Mouse (Mus musculus) midbrain, embryonic 16.5 days (tissue): Measurements from ENCODE around the gene Zfyve28. TPM values are rescaled to one million over a fixed set of nuclear protein-coding genes. Genes with fewer than 3 reads are reported as not detected.

Experiments
- ATAC-seq: fragments of 200-750 bp; cut with Nextera tagmentation; 2 replicates; pipeline ENCODE4 v1.8.0; 2017; ENCODE audit warnings: moderate TSS enrichment
- H3K27ac ChIP-seq: fragments of 300-500 bp; sonication (generic); 2 replicates; pipeline ENCODE4 v1.5.1; 2014; ENCODE audit warnings: mild to moderate bottlenecking, low read length, mixed read lengths
- H3K27me3 ChIP-seq: fragments of 300-500 bp; sonication (generic); 2 replicates; pipeline ENCODE4 v1.6.1; 2014; ENCODE audit warnings: low read depth, low read length, mixed read lengths; ENCODE audit not compliant: control insufficient read depth, insufficient read depth
- H3K36me3 ChIP-seq: fragments of 300-500 bp; sonication (generic); 2 replicates; pipeline ENCODE4 v1.6.1; 2014; ENCODE audit warnings: mild to moderate bottlenecking, low read length, moderate library complexity, mixed read lengths; ENCODE audit not compliant: control insufficient read depth, insufficient read depth
- H3K4me1 ChIP-seq: fragments of 300-500 bp; sonication (generic); 2 replicates; pipeline ENCODE4 v1.6.1; 2014; ENCODE audit warnings: mild to moderate bottlenecking, low read length, mixed read lengths; ENCODE audit not compliant: control insufficient read depth, insufficient read depth
- H3K4me2 ChIP-seq: fragments of 300-500 bp; sonication (generic); 2 replicates; pipeline ENCODE4 v1.6.1; 2014; ENCODE audit warnings: mild to moderate bottlenecking, low read length, mixed read lengths
- H3K4me3 ChIP-seq: fragments of 300-500 bp; sonication (generic); 2 replicates; pipeline ENCODE4 v1.5.1; 2014; ENCODE audit warnings: low read depth, mild to moderate bottlenecking, low read length, moderate library complexity, mixed read lengths
- H3K9ac ChIP-seq: fragments of 300-500 bp; sonication (generic); 2 replicates; pipeline ENCODE4 v1.6.1; 2014; ENCODE audit warnings: low read depth, low read length, mixed read lengths
- H3K9me3 ChIP-seq: fragments of 300-500 bp; sonication (generic); replicated peaks from 2 replicates; pipeline ENCODE4 v1.6.1; 2014; ENCODE audit warnings: mild to moderate bottlenecking, low read length, mixed read lengths; ENCODE audit not compliant: control insufficient read depth, poor library complexity, severe bottlenecking
- WGBS: fragments of 180-500 bp; shearing (Covaris S2); extraction: QIAGEN DNeasy Blood & Tissue Kit; methylation state at CpG from one replicate; pipeline ENCODE4 v1.1.7; 2014; 5-methylcytosine and 5-hydroxymethylcytosine counted together
- polyA plus RNA-seq: library from polyadenylated mRNA; unstranded; fragments of >200 nt; fragmentation: Nextera tagmentation; extraction: Ambion mirVana; gene quantifications from 2 replicates; pipeline ENCODE4 v1.2.1, GENCODE M21; 2015

Gene Zfyve28
- polyA plus RNA-seq, 1 experiment from 2014 or later = 4.0 TPM

DNA sequence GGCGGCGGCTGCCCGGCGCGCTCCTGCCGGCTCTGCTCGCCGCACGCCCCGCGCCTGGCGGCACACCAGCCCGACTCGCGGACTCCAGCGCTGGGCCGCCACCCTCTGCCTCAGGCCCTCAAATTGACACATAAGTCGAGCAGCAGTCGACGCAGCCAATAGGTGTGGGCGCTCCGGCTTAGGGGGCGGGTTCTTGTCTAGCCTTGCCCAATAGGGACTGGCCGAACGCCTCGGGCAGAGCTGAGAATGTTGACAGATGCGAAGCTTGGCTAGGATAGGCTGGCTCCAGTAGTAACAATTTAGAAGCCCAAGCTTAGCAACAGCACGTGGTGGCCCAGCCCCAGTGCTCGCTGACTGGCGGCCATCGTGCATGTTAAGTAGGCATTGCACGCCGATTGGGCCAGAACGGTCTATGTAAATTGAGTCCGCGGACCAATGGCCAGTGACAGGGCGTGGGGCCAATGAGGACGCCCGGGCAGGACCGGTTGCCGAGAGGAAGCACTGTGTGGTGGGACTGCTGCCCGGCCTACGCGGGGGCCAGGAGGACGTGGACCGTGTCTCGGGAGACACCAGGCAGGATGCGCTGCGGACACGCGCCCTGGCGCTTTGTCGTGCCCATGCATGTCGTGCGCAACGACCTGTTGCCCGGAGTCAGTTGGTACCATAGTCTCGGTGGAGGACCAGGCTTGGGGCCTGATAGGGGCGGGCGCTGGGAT is 100.5 kb downstream of the Zfyve28 start, which contains the start of gene Mxd4:
Gene Mxd4, minus strand, starts transcription at position 120 of the 716 bp plus-strand sequence.
- Histone ChIP-seq H3K4me3 (peak within 1 kb of the TSS; percentile 92), H3K27me3 (no peaks in the 10 kb centered on the region), H3K9ac (peak within 1 kb of the TSS; percentile 87), H3K36me3 (no peaks in the 10 kb centered on the region), H3K4me1 (peaks cover 36% of the 10 kb centered on the region), H3K27ac (peak within 1 kb of the TSS; percentile 89), H3K9me3 (no peaks in the 10 kb centered on the region), H3K4me2 (peak within 1 kb of the TSS; percentile 79)
- ATAC-seq = peak; percentile 99
- under 1% methylated on average over 60 of the region's 60 CpGs for WGBS

DNA sequence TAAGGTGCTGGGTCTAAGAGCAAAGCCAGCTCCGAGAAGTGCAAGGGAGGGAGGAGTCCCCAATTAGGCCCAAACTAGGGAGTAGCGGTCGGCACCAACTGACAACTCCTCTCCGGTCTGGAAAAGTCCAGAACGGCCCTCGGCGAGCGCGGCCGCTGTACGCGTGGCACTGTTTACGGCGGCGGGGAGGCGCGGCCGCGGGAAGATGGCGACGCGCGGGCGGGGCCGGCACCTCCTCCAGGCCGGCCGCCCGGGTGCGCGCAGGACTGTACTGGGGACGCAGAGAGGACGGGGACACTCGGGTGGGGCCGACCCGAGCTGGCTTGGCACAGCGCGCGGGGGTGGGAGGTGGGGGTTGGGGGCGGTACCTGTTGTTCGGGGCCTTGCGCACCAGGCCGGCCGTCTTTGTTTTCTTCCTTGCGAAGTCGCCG is 101.3 kb downstream of the Zfyve28 start:
- Histone ChIP-seq H3K4me3 (peak overlapping the region; percentile 92), H3K9me3 (no peaks in the 10 kb centered on the region), H3K27me3 (no peaks in the 10 kb centered on the region), H3K9ac (peak overlapping the region; percentile 87), H3K36me3 (no peaks in the 10 kb centered on the region; the same call in 1 of the 2 replicates), H3K4me1 (peaks cover 36% of the 10 kb centered on the region), H3K27ac (peak overlapping the region; percentile 89), H3K4me2 (peak overlapping the region; percentile 79)
- under 1% methylated on average over 35 of the region's 46 CpGs for WGBS
- ATAC-seq = peak; percentile 18

DNA sequence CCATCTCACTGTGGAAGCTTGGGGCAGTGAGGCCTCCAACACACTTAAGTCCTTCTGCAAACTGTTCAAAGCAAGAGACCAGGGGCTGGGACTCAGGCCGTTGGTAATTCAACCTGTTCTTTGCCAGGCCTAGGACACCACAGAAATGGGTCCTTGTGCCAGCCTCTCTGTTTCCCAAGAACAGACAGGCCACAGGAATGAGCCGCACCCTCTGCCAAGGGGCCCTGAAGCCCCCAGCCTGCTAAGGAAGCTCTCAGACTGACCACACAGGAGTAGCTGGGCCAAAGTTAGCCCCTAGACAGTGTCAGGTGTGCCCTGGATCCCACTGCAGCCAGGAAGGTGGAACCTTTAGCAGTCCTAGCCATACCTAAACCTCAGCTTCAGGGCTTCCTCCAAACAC is 101.9 kb downstream of the Zfyve28 start:
- H3K36me3 ChIP-seq = no peaks in the 10 kb centered on the region; the same call in 1 of the 2 replicates
- 70% methylated on average over 2 of the region's 2 CpGs for WGBS
- ATAC-seq = no peak
- peak overlapping the region; percentile 92 for H3K4me3 ChIP-seq
- peaks cover 36% of the 10 kb centered on the region for H3K4me1 ChIP-seq
- no peaks in the 10 kb centered on the region for H3K27me3 ChIP-seq
- H3K27ac ChIP-seq = no peak overlapping the region
- H3K4me2 ChIP-seq = peak overlapping the region; percentile 79
- no peaks in the 10 kb centered on the region for H3K9me3 ChIP-seq
- peak overlapping the region; percentile 87 for H3K9ac ChIP-seq

DNA sequence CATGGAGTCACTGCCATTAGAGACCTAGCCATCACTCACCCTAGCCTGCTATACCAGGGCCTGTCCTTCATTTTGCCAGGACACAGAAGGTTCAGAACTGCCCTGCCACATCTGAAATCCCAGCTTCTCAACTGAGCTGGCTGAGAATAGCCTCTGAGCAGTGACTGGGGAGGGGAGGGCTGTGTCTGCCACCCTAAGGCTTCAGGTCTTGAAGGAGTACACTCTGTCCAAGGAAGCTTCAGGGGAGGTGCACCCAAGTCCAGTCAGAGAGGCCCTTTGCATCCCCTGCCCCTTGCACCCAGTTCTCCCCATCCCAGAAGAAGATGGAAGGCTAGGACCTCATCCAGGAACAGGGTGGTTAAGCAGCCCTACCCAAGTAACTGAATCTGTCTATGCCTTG is 102.5 kb downstream of the Zfyve28 start:
- Histone ChIP-seq H3K4me3 (peak overlapping the region; percentile 92), H3K36me3 (no peaks in the 10 kb centered on the region; the same call in 1 of the 2 replicates), H3K9ac (peak overlapping the region; percentile 87), H3K9me3 (no peaks in the 10 kb centered on the region), H3K4me2 (peak overlapping the region; percentile 79), H3K4me1 (peaks cover 36% of the 10 kb centered on the region), H3K27ac (no peak overlapping the region), H3K27me3 (no peaks in the 10 kb centered on the region)
- no peak for ATAC-seq

- Histone ChIP-seq H3K4me3 (0 out of 2 replicates have a peak overlapping the region, but pooled peaks have one; percentile 1), H3K4me1 (peaks cover 36% of the 10 kb centered on the region), H3K36me3 (peaks cover 3% of the 10 kb centered on the region; the same call in 1 of the 2 replicates), H3K27me3 (no peaks in the 10 kb centered on the region), H3K9ac (peak overlapping the region; percentile 87; the same call in 1 of the 2 replicates), H3K4me2 (peak overlapping the region; percentile 79), H3K9me3 (no peaks in the 10 kb centered on the region), H3K27ac (no peak overlapping the region)
- no peak for ATAC-seq
- 85% methylated on average over 1 of the region's 1 CpGs for WGBS
Measured at GRCm38 (mm10) chr5:34185051-34185580, 103.1 kb downstream of the Zfyve28 start.

- Histone ChIP-seq H3K4me1 (peaks cover 36% of the 10 kb centered on the region), H3K4me3 (no peak overlapping the region), H3K4me2 (no peak overlapping the region), H3K27ac (no peak overlapping the region), H3K9ac (no peak overlapping the region), H3K9me3 (no peaks in the 10 kb centered on the region), H3K27me3 (no peaks in the 10 kb centered on the region), H3K36me3 (peaks cover 4% of the 10 kb centered on the region; the same call in 1 of the 2 replicates)
- no peak for ATAC-seq
- 91% methylated on average over 3 of the region's 3 CpGs for WGBS
Measured at GRCm38 (mm10) chr5:34183976-34184375, 104.3 kb downstream of the Zfyve28 start.

DNA sequence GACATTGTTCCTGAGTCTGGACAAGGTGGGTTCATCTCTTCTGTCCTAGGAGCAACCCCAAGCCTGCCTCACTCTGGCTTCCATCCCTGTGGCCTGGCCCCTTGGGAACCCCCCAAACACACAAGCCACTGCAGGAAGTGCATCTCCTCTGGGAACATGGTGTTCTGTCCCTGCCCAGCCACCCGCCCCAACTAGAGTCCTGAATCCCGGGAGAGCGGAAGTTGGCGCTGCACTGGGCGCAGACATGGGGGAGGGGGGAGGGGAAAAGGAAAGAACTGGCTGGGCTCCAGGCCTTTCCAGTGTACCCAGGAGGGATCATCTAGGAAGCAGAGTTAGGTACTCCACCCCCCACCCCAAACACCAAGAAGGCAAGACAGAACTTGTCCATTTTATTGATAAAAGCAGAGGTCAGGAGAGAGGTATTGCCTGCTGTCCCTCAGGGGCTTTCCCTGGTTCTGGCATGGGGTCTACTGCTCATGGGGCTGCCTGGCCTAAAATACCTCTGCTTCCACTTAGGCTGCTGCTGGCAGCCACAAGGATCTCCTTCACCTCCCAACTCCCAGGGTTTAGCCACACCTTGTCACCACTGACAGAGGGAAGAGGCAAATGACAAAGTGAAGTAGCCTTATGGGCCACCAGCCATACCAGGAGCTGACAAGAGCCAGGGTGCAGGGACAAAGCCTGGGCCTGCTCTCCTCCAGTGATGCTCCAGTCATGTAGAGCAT is 104.9 kb downstream of the Zfyve28 start:
- Histone ChIP-seq H3K36me3 (peaks cover 10% of the 10 kb centered on the region; the same call in 1 of the 2 replicates), H3K4me3 (no peak overlapping the region), H3K4me1 (peaks cover 33% of the 10 kb centered on the region), H3K9me3 (no peaks in the 10 kb centered on the region), H3K9ac (no peak overlapping the region), H3K4me2 (no peak overlapping the region), H3K27ac (no peak overlapping the region), H3K27me3 (no peaks in the 10 kb centered on the region)
- ATAC-seq = no peak
- WGBS = 67% methylated on average over 5 of the region's 5 CpGs

DNA sequence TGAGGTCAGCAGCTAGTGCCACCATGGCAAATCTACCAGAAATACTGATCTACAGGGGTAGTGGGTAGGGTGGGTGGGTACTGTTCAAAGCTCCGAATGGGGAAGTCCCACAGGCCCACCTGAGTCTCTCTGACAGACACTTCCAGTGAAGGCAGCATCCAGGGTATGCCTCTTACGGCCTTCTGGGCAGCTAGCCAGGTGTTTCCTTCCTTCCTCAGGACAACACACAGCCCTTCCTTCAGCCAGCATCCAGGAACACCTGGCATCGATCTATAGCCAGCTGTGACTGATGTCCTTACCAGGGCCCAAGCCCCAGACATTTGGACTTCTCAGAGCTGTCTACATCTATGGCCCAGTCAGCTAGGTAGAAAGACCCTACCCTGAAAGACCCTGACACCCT is 105.8 kb downstream of the Zfyve28 start:
- 84% methylated on average over 3 of the region's 3 CpGs for WGBS
- Histone ChIP-seq H3K36me3 (peaks cover 16% of the 10 kb centered on the region; the same call in 1 of the 2 replicates), H3K9me3 (no peaks in the 10 kb centered on the region)

More for the DNA sequence above, 105.8 kb downstream of the Zfyve28 start:
- Histone ChIP-seq H3K27ac (no peak overlapping the region), H3K4me3 (no peak overlapping the region), H3K4me2 (no peak overlapping the region), H3K27me3 (no peaks in the 10 kb centered on the region), H3K9ac (no peak overlapping the region), H3K4me1 (peaks cover 31% of the 10 kb centered on the region)
- no peak for ATAC-seq
